Mouse (Mus musculus) bone marrow, adult 2 months (tissue): ENCODE measurements around the gene Mtfp1. TPM values are rescaled to one million over a fixed set of nuclear protein-coding genes. Genes with fewer than 3 reads are reported as not detected.
"Not testable (repeated sequence)": the region's sequence is repeated elsewhere in the genome, so short reads cannot be mapped to it uniquely, and the experiment has no call there.

Source experiments
- H3K27ac ChIP-seq: fragments of 200-500 bp; 2 replicates; pipeline ENCODE4 v1.5.1; 2012; ENCODE audit warnings: low read depth, mild to moderate bottlenecking, control low read depth, inconsistent platforms, low read length; ENCODE audit not compliant: control insufficient read depth, poor library complexity, insufficient read depth
- H3K4me1 ChIP-seq: fragments of 200-500 bp; 2 replicates; pipeline ENCODE4 v1.6.1; 2011; ENCODE audit warnings: low read length; ENCODE audit not compliant: control insufficient read depth, insufficient read depth
- H3K4me3 ChIP-seq: fragments of 200-500 bp; replicated peaks from 2 replicates; pipeline ENCODE3; 2011; ENCODE audit warnings: mild to moderate bottlenecking, low read depth, low read length, control low read depth; ENCODE audit not compliant: control insufficient read depth
- CTCF ChIP-seq: fragments of 200-500 bp; IDR thresholded peaks from 2 replicates; pipeline ENCODE4 v1.5.1; 2011; ENCODE audit warnings: low read length, control low read depth; ENCODE audit not compliant: control insufficient read depth, insufficient read depth
- POLR2A ChIP-seq: fragments of 200-500 bp; IDR thresholded peaks from 2 replicates; pipeline ENCODE4 v1.6.1; 2011; ENCODE audit warnings: low read depth, mild to moderate bottlenecking, control low read depth, low read length, borderline replicate concordance; ENCODE audit not compliant: control insufficient read depth
- WGBS: fragments of 180-500 bp; shearing (Covaris S2); methylation state at CpG from one replicate; pipeline ENCODE4 v1.1.7; 2018; 5-methylcytosine and 5-hydroxymethylcytosine counted together
- polyA plus RNA-seq: library from polyadenylated mRNA; stranded (reverse); fragments of >200 nt; gene quantifications from 2 replicates; pipeline ENCODE4 v1.2.4, GENCODE M21; 2011; ENCODE audit warnings: low replicate concordance; ENCODE audit not compliant: missing spikeins, insufficient read depth, insufficient read length

Gene Mtfp1
- polyA plus RNA-seq, 1 experiment: 9.0 TPM

DNA sequence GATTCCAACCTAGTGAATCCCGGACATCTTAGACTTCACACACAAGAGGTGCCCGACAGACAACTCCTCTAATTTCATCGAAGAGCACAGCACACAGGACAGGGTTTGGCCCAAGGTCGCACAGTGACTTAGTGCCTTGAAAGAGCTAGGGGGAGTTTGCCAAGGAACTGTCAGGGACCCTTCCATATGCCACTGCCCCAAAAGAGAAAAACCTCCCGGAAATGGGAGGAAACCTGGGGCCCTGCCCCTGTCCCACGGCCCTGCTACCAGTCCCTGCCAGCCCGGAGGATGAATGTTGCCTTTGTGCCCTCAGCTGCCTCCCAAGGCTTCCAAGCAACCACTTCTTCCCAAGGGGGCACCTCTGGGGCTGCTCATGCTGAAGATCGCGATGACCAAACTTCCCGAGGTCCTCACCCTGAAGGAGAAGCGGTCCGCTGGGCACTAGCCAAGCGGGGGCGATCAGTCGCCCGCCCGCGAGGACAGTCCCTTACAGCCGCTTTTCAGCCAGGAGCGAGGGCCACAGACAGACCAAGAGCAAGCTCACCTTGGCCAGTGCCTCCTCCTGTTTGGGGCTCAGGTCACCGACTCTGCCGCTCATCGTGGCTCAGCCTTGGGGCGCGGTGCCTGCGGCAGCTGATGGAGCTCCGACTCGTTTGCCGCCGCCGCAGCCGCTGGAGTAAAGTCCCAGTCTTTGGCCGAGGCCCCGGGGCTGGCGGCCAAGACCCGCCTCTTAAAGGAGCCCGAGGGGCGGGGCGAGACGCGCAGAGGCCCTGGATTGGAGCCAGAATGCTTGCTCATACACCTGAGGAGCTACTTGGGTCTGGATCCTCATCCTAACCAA is 23.1 kb upstream of the Mtfp1 start:
- WGBS: 2% methylated on average over 41 of the region's 41 CpGs
- peaks cover 1% of the 10 kb centered on the region; the same call in 1 of the 2 replicates for H3K4me1 ChIP-seq
- peak overlapping the region; percentile 72 for H3K4me3 ChIP-seq
- TF ChIP-seq CTCF (no peak), POLR2A (peak; percentile 67; the same call in 1 of the 2 replicates)
- H3K27ac ChIP-seq: peak overlapping the region; percentile 71

DNA sequence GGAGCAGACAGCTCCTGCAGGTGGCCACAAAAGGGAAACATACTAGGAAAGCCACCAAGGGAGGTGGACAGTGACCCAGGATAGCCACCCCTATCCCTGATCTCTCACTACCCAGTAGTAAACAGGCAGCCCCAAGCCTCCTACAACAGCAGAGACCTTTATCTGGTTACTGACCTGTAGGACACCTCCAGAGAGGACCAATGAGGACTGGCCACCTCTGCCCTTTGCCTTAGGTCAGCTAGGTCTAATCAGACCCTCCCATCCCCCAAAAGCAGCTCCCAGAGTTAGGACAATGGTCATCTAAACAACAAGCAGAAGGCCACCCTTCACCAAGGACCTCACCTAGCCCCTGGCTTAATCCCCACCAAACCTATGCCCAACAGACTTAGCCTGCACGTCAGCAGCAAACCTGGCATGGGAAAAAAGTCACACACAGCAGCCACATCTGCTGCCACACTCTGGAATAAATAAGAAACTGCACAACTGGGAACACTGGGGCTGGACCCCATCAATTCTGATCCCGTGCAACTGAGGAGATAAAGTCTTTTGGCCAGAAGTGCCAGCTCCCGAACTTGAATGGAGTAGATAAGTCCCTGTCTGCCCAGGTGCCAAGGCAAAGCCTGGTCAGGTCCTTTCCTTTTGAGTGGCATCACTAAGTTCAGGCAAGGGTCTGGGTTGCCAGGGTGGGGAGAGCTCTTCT is 22.3 kb upstream of the Mtfp1 start:
- Histone ChIP-seq H3K4me1 (peaks cover 1% of the 10 kb centered on the region; the same call in 1 of the 2 replicates), H3K27ac (peak overlapping the region; percentile 71), H3K4me3 (peak overlapping the region; percentile 72)
- 7% methylated on average over 3 of the region's 3 CpGs for whole genome bisulfite sequencing
- TF ChIP-seq POLR2A (no peak), CTCF (no peak)

DNA sequence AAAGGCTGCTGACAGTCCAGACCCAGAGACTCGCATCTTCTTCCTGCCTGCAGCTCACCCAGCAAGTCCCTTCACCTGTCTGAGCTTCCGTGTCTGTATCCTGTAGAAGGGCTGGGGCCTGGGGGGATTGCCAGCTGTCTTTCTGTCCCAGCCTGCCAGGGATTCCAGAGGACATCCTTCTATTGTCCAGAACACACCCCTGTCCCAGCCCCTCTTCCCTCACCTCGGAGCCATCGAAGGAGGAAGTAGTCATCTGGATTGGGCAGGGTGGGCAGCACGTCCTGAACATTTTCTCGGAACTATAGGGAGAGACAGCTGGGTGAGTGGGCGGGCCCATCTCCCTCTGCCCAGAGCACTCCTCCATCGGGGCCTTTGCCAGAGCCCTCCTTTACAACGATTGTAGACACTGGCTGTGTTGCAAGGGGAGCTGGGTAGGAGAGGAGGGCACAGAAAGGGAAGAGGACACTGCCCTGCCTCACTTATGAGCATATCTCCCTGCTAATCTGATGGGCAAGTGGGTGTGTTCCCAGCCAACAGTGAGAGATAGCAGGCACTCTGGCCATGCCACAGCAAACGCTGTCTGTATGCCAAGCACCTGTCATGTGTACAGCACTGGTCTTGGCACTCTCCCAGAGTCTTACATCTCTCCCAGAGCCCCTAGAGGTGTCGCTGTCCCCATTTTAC is 21.4 kb upstream of the Mtfp1 start:
- H3K4me1 ChIP-seq: peaks cover 1% of the 10 kb centered on the region; the same call in 1 of the 2 replicates
- H3K4me3 ChIP-seq: peak overlapping the region; percentile 48
- peak overlapping the region; percentile 71 for H3K27ac ChIP-seq
- TF ChIP-seq POLR2A (no peak), CTCF (no peak)
- WGBS: 37% methylated on average over 11 of the region's 11 CpGs

DNA sequence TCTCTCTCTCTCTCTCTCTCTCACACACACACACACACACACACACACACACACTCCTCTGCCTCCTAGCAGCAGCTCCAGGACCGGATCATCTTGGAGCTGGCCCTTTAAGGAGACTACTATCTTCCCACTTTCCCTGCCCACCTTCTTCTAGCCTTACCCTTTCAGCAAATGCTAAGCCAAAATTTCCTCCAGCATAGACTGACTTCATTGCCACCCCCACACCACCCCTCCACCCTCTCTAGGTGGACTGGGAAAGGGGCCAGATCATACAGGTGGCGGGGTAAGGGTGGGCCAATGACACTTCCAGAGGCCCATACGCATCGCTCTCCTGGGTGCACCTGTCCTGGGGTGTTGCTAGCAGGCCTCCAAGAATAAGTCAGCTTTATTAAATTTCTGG is 20.2 kb upstream of the Mtfp1 start:
- H3K4me1 ChIP-seq: peaks cover 1% of the 10 kb centered on the region; the same call in 1 of the 2 replicates
- H3K27ac ChIP-seq: no peak overlapping the region
- 82% methylated on average over 4 of the region's 4 CpGs for WGBS
- H3K4me3 ChIP-seq: no peak overlapping the region
- no peak for TF ChIP-seq CTCF
- TF ChIP-seq POLR2A: no peak

DNA sequence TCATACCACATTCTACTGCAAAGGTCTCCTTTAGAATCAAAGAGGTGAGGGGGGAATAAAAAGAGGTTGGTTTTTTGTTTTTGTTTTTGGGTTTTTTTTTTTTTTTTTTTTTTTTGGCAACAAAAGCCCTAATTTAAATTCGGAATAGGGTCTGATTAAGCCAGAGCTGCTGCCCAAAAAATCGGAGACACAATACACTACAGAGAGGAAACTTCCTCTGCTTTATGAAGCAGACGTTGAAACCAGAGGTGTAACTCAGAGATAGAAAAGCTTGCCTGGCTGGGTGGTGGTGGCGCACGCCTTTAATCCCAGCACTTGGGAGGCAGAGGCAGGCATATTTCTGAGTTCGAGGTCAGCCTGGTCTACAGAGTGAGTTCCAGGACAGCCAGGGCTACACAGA is 19.3 kb upstream of the Mtfp1 start:
- H3K27ac ChIP-seq, H3K4me3 ChIP-seq, H3K4me1 ChIP-seq: not testable (repeated sequence)
- WGBS: 70% methylated on average over 6 of the region's 6 CpGs

DNA sequence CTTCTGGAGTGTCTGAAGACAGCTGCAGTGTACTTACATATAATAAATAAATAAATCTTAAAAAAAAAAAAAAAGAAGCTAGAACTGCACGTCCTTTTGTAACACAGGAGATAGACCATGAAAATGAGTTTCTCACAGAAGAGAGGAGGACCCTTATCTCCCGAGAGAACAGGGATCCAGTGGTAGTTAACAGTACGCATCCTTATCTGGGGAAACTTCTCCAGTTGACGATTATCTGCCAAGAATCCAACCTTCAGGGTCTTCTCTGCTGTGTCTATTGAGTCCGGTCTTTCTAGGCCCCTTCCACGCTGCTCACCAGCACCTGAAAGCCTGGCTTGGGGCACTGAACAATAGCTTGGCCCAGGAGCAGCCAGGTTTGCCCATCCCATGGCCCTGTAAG is 18.7 kb upstream of the Mtfp1 start:
- peaks cover 1% of the 10 kb centered on the region; the same call in 1 of the 2 replicates for H3K4me1 ChIP-seq
- 65% methylated on average over 6 of the region's 6 CpGs for WGBS
- no peak overlapping the region for H3K27ac ChIP-seq
- no peak overlapping the region for H3K4me3 ChIP-seq
- TF ChIP-seq POLR2A (no peak), CTCF (no peak)

DNA sequence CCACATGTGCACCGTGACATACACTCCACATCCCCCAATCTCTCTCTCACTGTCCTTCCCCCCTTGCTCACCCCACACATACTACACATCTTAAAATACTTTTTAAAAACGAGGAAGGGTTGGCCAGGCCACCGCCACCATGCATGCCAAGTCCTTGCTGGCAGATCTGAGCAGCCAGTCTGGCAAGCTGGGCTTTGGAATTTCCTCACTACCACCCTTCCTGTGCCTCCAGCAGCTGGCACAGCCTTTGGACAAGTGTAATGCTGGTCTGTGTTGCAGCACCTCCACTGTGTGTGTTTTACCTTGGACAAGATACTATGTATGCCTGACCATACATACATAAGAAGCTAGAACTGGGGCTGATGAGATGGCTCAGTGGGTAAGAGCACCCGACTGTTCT is 18.3 kb upstream of the Mtfp1 start:
- H3K27ac ChIP-seq: no peak overlapping the region
- 71% methylated on average over 4 of the region's 4 CpGs for WGBS
- H3K4me3 ChIP-seq: no peak overlapping the region
- TF ChIP-seq CTCF (no peak), POLR2A (no peak)
- H3K4me1 ChIP-seq: peaks cover 1% of the 10 kb centered on the region; the same call in 1 of the 2 replicates

DNA sequence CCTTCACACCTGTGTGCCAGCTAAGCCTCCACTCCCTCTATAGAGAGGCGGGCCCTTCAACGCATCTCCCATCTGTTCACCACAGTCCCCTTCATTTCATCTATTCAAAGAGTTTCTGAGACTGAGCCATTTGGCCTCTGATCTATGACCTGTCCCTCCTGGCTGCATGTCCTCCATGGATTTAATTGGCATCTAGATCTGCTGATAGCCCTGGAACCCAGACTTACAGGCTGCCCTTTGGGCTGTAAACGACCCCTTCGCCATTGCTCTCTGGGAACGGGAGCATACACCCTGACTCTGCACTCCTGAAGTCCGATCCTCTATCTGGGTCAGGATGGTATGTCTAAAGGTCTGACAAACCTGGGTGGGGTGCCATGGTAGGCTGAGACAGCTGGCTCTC is 17.6 kb upstream of the Mtfp1 start:
- Histone ChIP-seq H3K27ac (no peak overlapping the region), H3K4me3 (no peak overlapping the region), H3K4me1 (peaks cover 1% of the 10 kb centered on the region; the same call in 1 of the 2 replicates)
- 93% methylated on average over 6 of the region's 6 CpGs for WGBS
- TF ChIP-seq CTCF (no peak), POLR2A (no peak)
